Mouse (Mus musculus) cerebellum, adult 2 months (tissue): ENCODE results near the gene Crybg2.

Experiments
- CTCF ChIP-seq: fragments of 200-500 bp; IDR thresholded peaks from 2 replicates; pipeline ENCODE4 v1.5.1; 2011; ENCODE audit warnings: low read depth, mild to moderate bottlenecking, control low read depth, low read length, moderate library complexity, borderline replicate concordance; ENCODE audit not compliant: insufficient read depth
- POLR2A ChIP-seq: fragments of 200-500 bp; IDR thresholded peaks from 2 replicates; pipeline ENCODE4 v1.6.1; 2011; ENCODE audit warnings: low read length, control low read depth, borderline replicate concordance; ENCODE audit not compliant: insufficient read depth

DNA sequence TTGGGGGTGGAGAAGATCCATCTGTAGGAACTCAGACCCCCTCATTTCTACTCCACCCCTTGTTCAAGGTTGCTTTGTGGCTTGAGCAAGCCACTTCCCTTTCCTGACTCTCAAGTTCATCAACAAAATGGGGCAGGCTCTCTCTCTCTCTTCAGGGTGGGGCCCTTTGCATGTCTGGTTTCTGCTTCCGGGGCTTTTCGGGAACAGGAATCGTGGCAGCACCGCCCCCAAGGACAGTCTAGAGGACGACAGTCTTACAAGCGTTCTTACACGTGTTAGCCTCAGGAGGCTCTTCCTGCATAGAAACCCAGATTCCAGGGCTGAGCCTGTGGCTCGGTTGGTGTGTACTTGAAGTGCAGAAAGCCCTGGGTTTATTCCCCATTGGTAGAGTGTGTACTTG is 56.4 kb downstream of the Crybg2 start:
- TF ChIP-seq CTCF: no peak
- TF ChIP-seq POLR2A: no peak
